Mouse (Mus musculus) hindbrain, embryonic 10.5 days (tissue): ENCODE measurements around the gene Prima1. TPM values are rescaled to one million over a fixed set of nuclear protein-coding genes. Genes with fewer than 3 reads are reported as not detected.

Experiments used
- DNase-seq: peaks from one replicate; pipeline ENCODE4 v3.0.0-alpha.2; 2017; ENCODE audit warnings: low spot score
- H3K27ac ChIP-seq: fragments of 300-500 bp; sonication (generic); 2 replicates; pipeline ENCODE4 v1.5.1; 2016; ENCODE audit warnings: mild to moderate bottlenecking, moderate library complexity
- H3K27me3 ChIP-seq: fragments of 300-500 bp; sonication (generic); 2 replicates; pipeline ENCODE4 v1.6.1; 2016; ENCODE audit warnings: mild to moderate bottlenecking; ENCODE audit not compliant: poor library complexity, insufficient read depth, severe bottlenecking
- H3K36me3 ChIP-seq: fragments of 300-500 bp; sonication (generic); 2 replicates; pipeline ENCODE4 v1.6.1; 2016; ENCODE audit warnings: mild to moderate bottlenecking, moderate library complexity
- H3K4me1 ChIP-seq: fragments of 300-500 bp; sonication (generic); replicated peaks from 2 replicates; pipeline ENCODE4 v1.6.1; 2016; ENCODE audit warnings: mild to moderate bottlenecking
- H3K4me3 ChIP-seq: fragments of 300-500 bp; sonication (generic); 2 replicates; pipeline ENCODE4 v1.5.1; 2016; ENCODE audit warnings: mild to moderate bottlenecking, moderate library complexity
- H3K9me3 ChIP-seq: fragments of 300-500 bp; sonication (generic); 2 replicates; pipeline ENCODE4 v1.6.1; 2016; ENCODE audit warnings: mild to moderate bottlenecking, moderate library complexity
- WGBS: fragments of 180-500 bp; shearing (Covaris S2); methylation state at CpG from one replicate; pipeline ENCODE4 v1.1.7; 2016; 5-methylcytosine and 5-hydroxymethylcytosine counted together
- polyA plus RNA-seq: library from polyadenylated mRNA; unstranded; fragments of >200 nt; fragmentation: Nextera tagmentation; extraction: Ambion mirVana; gene quantifications from 2 replicates; pipeline ENCODE4 v1.2.1, GENCODE M21; 2016

Gene Prima1
- polyA plus RNA-seq, 1 experiment from 2014 or later, result 1.2 TPM

GRCm38 (mm10) chr12:103214270-103214669 is 27.7 kb downstream of the Prima1 start:
- H3K27ac ChIP-seq, result no peak overlapping the region
- 78% methylated on average over 10 of the region's 10 CpGs for WGBS

DNA sequence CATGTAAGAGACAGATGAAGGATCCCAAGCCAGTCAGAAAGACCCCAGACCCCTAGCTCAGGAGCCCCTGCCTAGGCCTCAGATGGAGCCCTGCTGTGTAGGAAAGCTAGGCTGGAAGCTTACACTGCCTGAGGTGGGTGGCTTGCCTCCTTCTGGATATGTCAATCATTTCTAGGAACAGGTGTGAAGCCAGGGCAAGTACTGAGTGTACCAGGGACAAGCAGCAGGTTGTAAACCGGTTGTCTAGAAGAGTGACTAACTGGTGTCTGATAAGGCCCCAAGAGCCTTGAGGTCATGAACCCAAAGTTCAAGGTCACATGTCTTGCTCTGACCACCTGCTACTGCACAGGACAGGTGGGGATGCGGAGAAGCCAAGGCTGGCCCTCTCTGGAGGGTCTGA is 28.4 kb downstream of the Prima1 start:
- Histone ChIP-seq H3K36me3 (no peaks in the 10 kb centered on the region), H3K27ac (no peak overlapping the region), H3K27me3 (no peaks in the 10 kb centered on the region), H3K9me3 (no peaks in the 10 kb centered on the region), H3K4me1 (peaks cover 26% of the 10 kb centered on the region), H3K4me3 (no peak overlapping the region)
- WGBS, result 93% methylated on average over 2 of the region's 2 CpGs
- DNase-seq, result no peak

More at GRCm38 (mm10) chr12:103214270-103214669, 27.7 kb downstream of the Prima1 start:
- Histone ChIP-seq H3K36me3 (no peaks in the 10 kb centered on the region), H3K4me3 (no peak overlapping the region), H3K9me3 (no peaks in the 10 kb centered on the region), H3K27me3 (no peaks in the 10 kb centered on the region), H3K4me1 (peaks cover 26% of the 10 kb centered on the region)
- no peak for DNase-seq

- Histone ChIP-seq H3K4me3 (no peak overlapping the region), H3K4me1 (peaks cover 11% of the 10 kb centered on the region), H3K27me3 (no peaks in the 10 kb centered on the region), H3K36me3 (no peaks in the 10 kb centered on the region), H3K9me3 (no peaks in the 10 kb centered on the region), H3K27ac (peak overlapping the region; percentile 40; the same call in 1 of the 2 replicates)
- WGBS, result 62% methylated on average over 5 of the region's 5 CpGs
- no peak for DNase-seq
Measured at GRCm38 (mm10) chr12:103211078-103211477, 30.9 kb downstream of the Prima1 start.

- H3K36me3 ChIP-seq, result no peaks in the 10 kb centered on the region
- no peaks in the 10 kb centered on the region for H3K9me3 ChIP-seq
- 92% methylated on average over 7 of the region's 7 CpGs for WGBS
- H3K4me1 ChIP-seq, result peaks cover 9% of the 10 kb centered on the region
- no peak overlapping the region for H3K4me3 ChIP-seq
- no peak for DNase-seq
- H3K27ac ChIP-seq, result no peak overlapping the region
- no peaks in the 10 kb centered on the region for H3K27me3 ChIP-seq
Measured at GRCm38 (mm10) chr12:103209581-103209980, 32.4 kb downstream of the Prima1 start.

- Histone ChIP-seq H3K36me3 (no peaks in the 10 kb centered on the region), H3K4me3 (no peak overlapping the region), H3K4me1 (peaks cover 26% of the 10 kb centered on the region), H3K27ac (no peak overlapping the region), H3K9me3 (no peaks in the 10 kb centered on the region), H3K27me3 (no peaks in the 10 kb centered on the region)
- WGBS, result 78% methylated on average over 7 of the region's 7 CpGs
- DNase-seq, result no peak
Measured at GRCm38 (mm10) chr12:103205561-103205960, 36.4 kb downstream of the Prima1 start.

DNA sequence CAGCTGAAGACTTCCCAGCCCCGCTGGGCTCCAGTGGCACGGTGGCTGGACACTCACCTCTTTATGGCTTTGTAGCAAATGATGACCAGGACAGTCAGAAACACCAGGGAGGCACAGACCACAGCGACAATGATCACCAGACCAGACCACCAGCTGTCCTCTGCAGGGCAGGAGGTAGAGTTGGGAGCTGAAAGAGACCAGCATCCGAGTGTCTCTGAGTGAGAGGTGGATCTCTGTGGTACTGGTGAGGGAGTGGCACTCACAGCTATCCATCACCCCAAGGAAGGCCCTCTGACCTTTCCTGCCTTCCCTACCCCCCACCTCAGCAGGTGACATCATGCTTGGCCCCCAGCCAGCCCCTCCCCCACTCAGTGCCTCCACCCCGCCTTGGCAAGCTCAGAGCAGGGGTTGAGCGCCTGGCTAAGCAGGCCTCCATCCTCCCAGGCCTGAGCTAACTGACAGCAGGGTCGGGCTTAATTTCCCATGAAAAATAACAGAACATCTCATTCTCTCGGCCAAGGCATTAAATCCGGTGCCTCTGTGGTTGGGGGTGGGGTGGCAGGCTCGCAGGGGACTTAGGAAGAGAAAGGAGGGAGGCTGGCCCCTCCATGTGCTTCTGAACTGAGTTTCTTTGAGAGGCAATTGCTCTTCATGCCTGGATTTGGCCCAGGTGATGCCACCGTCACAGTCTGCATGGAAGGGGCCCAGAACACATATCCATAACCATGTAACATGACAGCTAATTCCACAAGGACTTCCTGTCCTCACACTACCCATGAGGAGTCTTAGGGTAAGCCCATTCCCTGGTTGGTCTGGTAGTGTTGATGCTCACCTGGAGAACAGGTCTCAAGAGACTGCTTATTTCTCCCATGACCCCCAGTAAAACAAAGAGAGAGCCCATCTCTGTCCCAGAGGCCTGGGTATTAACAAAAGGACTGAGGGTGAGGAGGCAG is 39.1 kb downstream of the Prima1 start:
- Histone ChIP-seq H3K4me1 (peaks cover 26% of the 10 kb centered on the region), H3K27me3 (no peaks in the 10 kb centered on the region), H3K9me3 (no peaks in the 10 kb centered on the region), H3K36me3 (no peaks in the 10 kb centered on the region), H3K27ac (peak overlapping the region; percentile 79), H3K4me3 (no peak overlapping the region)
- peak; percentile 24 for DNase-seq
- 30% methylated on average over 11 of the region's 11 CpGs for WGBS

DNA sequence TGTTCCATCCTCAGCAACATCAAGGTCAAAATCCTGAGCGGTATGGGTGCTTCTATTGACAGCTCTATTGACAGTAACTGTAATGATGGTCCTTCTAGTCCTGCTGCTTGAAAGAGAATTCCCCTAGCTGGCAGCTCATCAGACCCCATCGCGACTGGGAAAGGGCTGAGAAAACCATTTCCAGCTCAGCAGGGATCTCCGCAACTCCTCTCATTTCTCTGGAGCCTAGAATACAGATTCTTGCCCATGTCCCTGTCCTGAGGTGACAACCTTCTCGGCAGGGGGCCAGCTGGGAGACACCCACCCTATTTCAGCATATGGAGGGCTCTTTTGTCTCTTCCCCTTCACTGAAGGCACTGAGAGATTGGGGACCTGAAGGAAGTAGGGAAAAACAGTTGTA is 49.0 kb downstream of the Prima1 start:
- Histone ChIP-seq H3K36me3 (no peaks in the 10 kb centered on the region), H3K4me1 (peaks cover 12% of the 10 kb centered on the region; the same call in 1 of the 2 replicates), H3K9me3 (no peaks in the 10 kb centered on the region), H3K4me3 (no peak overlapping the region), H3K27ac (no peak overlapping the region), H3K27me3 (no peaks in the 10 kb centered on the region)
- WGBS, result 62% methylated on average over 5 of the region's 5 CpGs
- DNase-seq, result no peak

- peaks cover 12% of the 10 kb centered on the region; the same call in 1 of the 2 replicates for H3K4me1 ChIP-seq
- no peaks in the 10 kb centered on the region for H3K27me3 ChIP-seq
- H3K27ac ChIP-seq, result no peak overlapping the region
- DNase-seq, result no peak
- 86% methylated on average over 12 of the region's 12 CpGs for WGBS
- no peak overlapping the region for H3K4me3 ChIP-seq
- H3K36me3 ChIP-seq, result no peaks in the 10 kb centered on the region
- no peaks in the 10 kb centered on the region for H3K9me3 ChIP-seq
Measured at GRCm38 (mm10) chr12:103189771-103190170, 52.2 kb downstream of the Prima1 start.

- Histone ChIP-seq H3K4me1 (peaks cover 15% of the 10 kb centered on the region), H3K27ac (no peak overlapping the region), H3K36me3 (no peaks in the 10 kb centered on the region), H3K4me3 (no peak overlapping the region), H3K27me3 (no peaks in the 10 kb centered on the region), H3K9me3 (no peaks in the 10 kb centered on the region)
- no peak for DNase-seq
- 78% methylated on average over 8 of the region's 8 CpGs for WGBS
Measured at GRCm38 (mm10) chr12:103188223-103188622, 53.7 kb downstream of the Prima1 start.

DNA sequence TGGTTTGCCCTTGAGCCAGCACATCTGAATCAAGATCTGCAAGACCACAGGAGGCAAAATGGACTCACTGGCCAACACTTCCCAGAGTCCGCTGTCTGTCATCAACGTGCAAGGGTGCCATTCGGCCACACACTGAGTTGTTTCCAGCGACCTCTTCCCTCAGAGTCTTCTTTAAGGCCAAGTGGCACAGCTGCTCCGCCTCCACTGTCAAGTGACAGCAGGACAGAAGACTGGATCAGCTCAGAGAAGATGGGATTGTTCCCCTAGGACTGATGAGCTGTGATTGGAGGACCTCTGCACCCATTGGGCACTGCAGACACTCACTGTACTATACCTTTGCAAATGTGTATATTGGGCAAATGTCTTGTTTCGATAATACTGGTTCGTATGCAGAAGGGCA is 54.9 kb downstream of the Prima1 start:
- WGBS, result 83% methylated on average over 7 of the region's 7 CpGs
- DNase-seq, result no peak

GRCm38 (mm10) chr12:103183057-103183456 is 58.9 kb downstream of the Prima1 start:
- 21% methylated on average over 7 of the region's 7 CpGs for WGBS
- Histone ChIP-seq H3K36me3 (no peaks in the 10 kb centered on the region), H3K9me3 (no peaks in the 10 kb centered on the region), H3K27me3 (no peaks in the 10 kb centered on the region), H3K4me1 (peaks cover 11% of the 10 kb centered on the region), H3K27ac (no peak overlapping the region), H3K4me3 (peak overlapping the region; percentile 30; the same call in 1 of the 2 replicates)
- DNase-seq, result peak; percentile 26

More for the DNA sequence above, 54.9 kb downstream of the Prima1 start:
- no peaks in the 10 kb centered on the region for H3K9me3 ChIP-seq
- no peak overlapping the region for H3K27ac ChIP-seq
- H3K27me3 ChIP-seq, result no peaks in the 10 kb centered on the region
- no peaks in the 10 kb centered on the region for H3K36me3 ChIP-seq
- H3K4me1 ChIP-seq, result peaks cover 23% of the 10 kb centered on the region
- H3K4me3 ChIP-seq, result no peak overlapping the region

- DNase-seq, result no peak
- Histone ChIP-seq H3K27me3 (no peaks in the 10 kb centered on the region), H3K36me3 (no peaks in the 10 kb centered on the region; the same call in 1 of the 2 replicates), H3K4me1 (peaks cover 35% of the 10 kb centered on the region), H3K9me3 (no peaks in the 10 kb centered on the region), H3K4me3 (no peak overlapping the region), H3K27ac (no peak overlapping the region)
- 81% methylated on average over 12 of the region's 12 CpGs for WGBS
Measured at GRCm38 (mm10) chr12:103168892-103169291, 73.1 kb downstream of the Prima1 start.
